In the genomic region with DNA sequence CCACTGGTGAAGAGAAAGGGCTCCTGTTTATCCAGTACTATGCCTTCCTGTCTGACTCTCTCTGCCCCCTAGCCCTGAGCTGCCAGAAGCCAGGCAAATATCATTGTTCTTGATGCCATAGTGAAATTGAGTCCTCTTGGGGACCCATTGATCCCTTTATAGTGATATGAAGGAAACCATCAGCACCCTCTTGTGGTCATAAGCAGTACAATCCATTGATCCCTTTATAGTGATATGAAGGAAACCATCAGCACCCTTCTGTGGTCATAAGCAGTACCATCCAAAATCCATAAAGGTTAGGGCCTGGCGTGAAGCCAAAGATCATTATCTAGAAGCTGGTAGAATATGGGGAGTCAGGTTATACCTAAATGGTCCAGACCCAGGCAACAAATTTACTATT, we compare ENCODE assay signal across 8 mouse cellular contexts. TPM values are rescaled to one million over a fixed set of nuclear protein-coding genes. Genes with fewer than 3 reads are reported as not detected.
DNase-seq lines count a peak whose midpoint lies in the region; ATAC-seq and TF ChIP-seq lines count a peak whose summit lies in the region.
"Had no signal": no experiment of that assay in that cellular context is flagged by ENCODE, and none has a peak within 500 bp of the region (broad histone marks: within the 10 kb centered on the region; RNA-seq: fewer than 3 reads in every experiment).

No protein-coding gene starts in this region.

- no peak overlapping the region for H3K27ac ChIP-seq in lung, postnatal 0 days (ENCODE audit: low read length)

- H3K4me2 ChIP-seq in lung, postnatal 0 days (replicated peaks; ENCODE audit: low read depth, low read length): no peak overlapping the region

- intact Hi-C loops in heart, postnatal 14 days (cut with DNase I): loop anchor here (1.0 kb wide), 1 partner anchor 212 kb away; no protein-coding TSS in a partner anchor

- no peak for TF ChIP-seq EP300 in lung, postnatal 0 days (IDR thresholded peaks at IDR 0.05)

- TF ChIP-seq CTCF in brain, embryonic 14.5 days (IDR thresholded peaks at IDR 0.05; ENCODE audit: borderline replicate concordance, extremely low read depth, insufficient read depth, insufficient read length): peak; percentile 39; the same call in 1 of the 2 replicates
- peak; percentile 85 for TF ChIP-seq CTCF in lung, postnatal 0 days (IDR thresholded peaks at IDR 0.05)

- H3K9ac ChIP-seq in lung, postnatal 0 days (replicated peaks; ENCODE audit: low read depth): no peak overlapping the region

- WGBS in lung, postnatal 0 days: 38% methylated on average over 1 of the region's 1 CpGs

- no peaks in the 10 kb centered on the region for H3K36me3 ChIP-seq in lung, postnatal 0 days (ENCODE audit: insufficient read depth, low read length)

- H3K4me1 ChIP-seq in lung, postnatal 0 days (ENCODE audit: insufficient read depth, low read depth, low read length): no peaks in the 10 kb centered on the region

- ATAC-seq in lung, postnatal 0 days: peak; percentile 62

- DNase-seq in urinary bladder, postnatal 14 days (ENCODE audit: low spot score): peak; percentile 61
- DNase-seq in urinary bladder, adult 2 months (ENCODE audit: low spot score): no peak
- DNase-seq in brain, embryonic 14.5 days (ENCODE audit: low read depth): peak; percentile 53
- peak; percentile 7 to 37 for DNase-seq in heart, postnatal 14 days
- DNase-seq in layer of hippocampus, adult 18-20 months (ENCODE audit: low spot score in 2 of 2): peak; percentile 8 to 73
- DNase-seq in lung, postnatal 0 days (ENCODE audit: low spot score): peak; percentile 71
- DNase-seq in right cerebral cortex, postnatal 4 days: peak; percentile 16

- no peak for TF ChIP-seq POLR2A in brain, embryonic 14.5 days (IDR thresholded peaks at IDR 0.05; ENCODE audit: borderline replicate concordance, extremely low read depth, insufficient read depth, insufficient read length, poor library complexity, severe bottlenecking)

- H3K27me3 ChIP-seq in lung, postnatal 0 days (replicated peaks; ENCODE audit: insufficient read depth, low read length): no peaks in the 10 kb centered on the region

- no peak overlapping the region for H3K4me3 ChIP-seq in lung, postnatal 0 days (ENCODE audit: low read depth, low read length)

- H3K9me3 ChIP-seq in lung, postnatal 0 days (ENCODE audit: low read length): no peaks in the 10 kb centered on the region

RNA-seq across cellular contexts. Expression of a gene that starts 21.3 kb away (rescaled TPM):
- polyA plus RNA-seq in urinary bladder, adult 2 months (2012; rRNA removed): 0.37 and 0.54 TPM in 2 replicates
- polyA plus RNA-seq in brain, embryonic 14.5 days (2012; rRNA removed): 0.10 and 0.15 TPM in 2 replicates
- under 1 TPM in 1 of 2 experiments, not detected in 1; 0.17 TPM for total RNA-seq in heart, postnatal 14 days (2021)
- not detected for total RNA-seq in layer of hippocampus, adult 18-20 months (2021)
- 0.35 and 0.37 TPM in 2 replicates for polyA plus RNA-seq in lung, postnatal 0 days (2015; fragmentation: Nextera tagmentation; extraction: Ambion mirVana)
- polyA plus RNA-seq: testis, adult 2 months had no signal

RNA-seq across cellular contexts. Expression of a gene that starts 33.7 kb away (rescaled TPM):
- 0.12 and 0.18 TPM in 2 replicates for polyA plus RNA-seq in urinary bladder, adult 2 months (2012; rRNA removed)
- 0.06 TPM in 1 of 2 replicates, not detected in the other for polyA plus RNA-seq in brain, embryonic 14.5 days (2012; rRNA removed)
- under 1 TPM in 1 of 2 experiments, not detected in 1; 0.17 TPM for total RNA-seq in heart, postnatal 14 days (2021)
- total RNA-seq in layer of hippocampus, adult 18-20 months (2021): not detected
- not detected in 2 replicates for polyA plus RNA-seq in lung, postnatal 0 days (2015; fragmentation: Nextera tagmentation; extraction: Ambion mirVana)
- polyA plus RNA-seq: testis, adult 2 months had no signal
